Mouse (Mus musculus) MEL (cell line): ENCODE data around the gene Zbtb49. TPM values are rescaled to one million over a fixed set of nuclear protein-coding genes. Genes with fewer than 3 reads are reported as not detected.

Source experiments
- DNase-seq: peaks from one replicate; pipeline ENCODE4 v3.0.0; 2011; ENCODE audit warnings: low read depth, low spot score
- H3K27ac ChIP-seq: 2 replicates; pipeline ENCODE4 v1.5.1; 2012; ENCODE audit warnings: low read depth, mild to moderate bottlenecking, control low read depth, low read length, moderate library complexity; ENCODE audit not compliant: control insufficient read depth
- H3K27me3 ChIP-seq, 2 experiments: fragments of 150-350 bp in 1 of 2; sonication (generic) in 1 of 2; 2 replicates each; pipeline ENCODE4 v1.6.1; 2012; ENCODE audit warnings: low read length in 2 of 2, mild to moderate bottlenecking in 2 of 2, improper control_type of control experiment in 1 of 2, moderate library complexity in 1 of 2; ENCODE audit not compliant: insufficient read depth in 2 of 2, control insufficient read depth in 1 of 2
- H3K36me3 ChIP-seq, 2 experiments: 2 replicates each; pipeline ENCODE4 v1.6.1; 2012 to 2014; ENCODE audit warnings: low read length in 2 of 2, improper control_type of control experiment in 1 of 2, inconsistent platforms in 1 of 2, mild to moderate bottlenecking in 1 of 2; ENCODE audit not compliant: insufficient read depth in 2 of 2, control insufficient read depth in 1 of 2
- H3K4me1 ChIP-seq, 2 experiments: fragments of 150-350 bp in 1 of 2; sonication (generic) in 1 of 2; 2 replicates each; pipeline ENCODE4 v1.6.1; 2012; ENCODE audit warnings: low read length in 2 of 2, improper control_type of control experiment in 1 of 2, mild to moderate bottlenecking in 1 of 2; ENCODE audit not compliant: insufficient read depth in 2 of 2, control insufficient read depth in 1 of 2
- H3K4me3 ChIP-seq, 2 experiments: fragments of 150-350 bp in 1 of 2; sonication (generic) in 1 of 2; 2 replicates each; pipeline ENCODE4 v1.5.1; 2012; ENCODE audit warnings: low read depth in 2 of 2, low read length in 2 of 2, mild to moderate bottlenecking in 2 of 2, moderate library complexity in 2 of 2, control low read depth in 1 of 2, improper control_type of control experiment in 1 of 2; ENCODE audit not compliant: control insufficient read depth in 1 of 2, insufficient read depth in 1 of 2
- H3K79me2 ChIP-seq: 2 replicates; pipeline ENCODE4 v1.6.1; 2012; ENCODE audit warnings: mild to moderate bottlenecking, low read length, moderate library complexity; ENCODE audit not compliant: control insufficient read depth, poor library complexity, insufficient read depth
- H3K9ac ChIP-seq: 2 replicates; pipeline ENCODE4 v1.6.1; 2012; ENCODE audit warnings: low read depth, mild to moderate bottlenecking, control low read depth, low read length, moderate library complexity; ENCODE audit not compliant: control insufficient read depth, poor library complexity, severe bottlenecking
- H3K9me3 ChIP-seq: fragments of 150-350 bp; sonication (generic); replicated peaks from 2 replicates; pipeline ENCODE4 v1.6.1; 2012; ENCODE audit warnings: mild to moderate bottlenecking, low read length, improper control_type of control experiment, moderate library complexity; ENCODE audit not compliant: insufficient read depth
- BHLHE40 ChIP-seq: IDR thresholded peaks from 2 replicates; pipeline ENCODE4 v1.6.1; 2012; ENCODE audit warnings: low read depth, mild to moderate bottlenecking, inconsistent platforms, low read length, improper control_type of control experiment, borderline replicate concordance
- CHD2 ChIP-seq: IDR thresholded peaks from 2 replicates; pipeline ENCODE4 v1.6.1; 2011; ENCODE audit warnings: low read length, improper control_type of control experiment
- CTCF ChIP-seq, 3 experiments: IDR thresholded peaks in 2 of 3; conservative IDR thresholded peaks in 1 of 3; 2 replicates each; pipeline ENCODE4 v1.5.1; 2011 to 2012; ENCODE audit warnings: low read length in 3 of 3, low read depth in 2 of 3, mild to moderate bottlenecking in 2 of 3, improper control_type of control experiment in 1 of 3, inconsistent platforms in 1 of 3, mixed read lengths in 1 of 3, moderate library complexity in 1 of 3; ENCODE audit not compliant: control insufficient read depth in 1 of 3, insufficient read depth in 1 of 3, poor library complexity in 1 of 3, severe bottlenecking in 1 of 3
- E2F4 ChIP-seq: IDR thresholded peaks from 2 replicates; pipeline ENCODE4 v1.6.1; 2011; ENCODE audit warnings: low read depth, low read length, improper control_type of control experiment, borderline replicate concordance
- ELF1 ChIP-seq: IDR thresholded peaks from 2 replicates; pipeline ENCODE4 v1.6.1; 2014; ENCODE audit warnings: low read depth, mild to moderate bottlenecking, inconsistent platforms, low read length, improper control_type of control experiment, moderate library complexity
- EP300 ChIP-seq, 2 experiments: IDR thresholded peaks; 2 replicates each; pipeline ENCODE4 v1.6.1; 2011; ENCODE audit warnings: improper control_type of control experiment in 2 of 2, low read length in 2 of 2, low read depth in 1 of 2, mild to moderate bottlenecking in 1 of 2
- ETS1 ChIP-seq: IDR thresholded peaks from 2 replicates; pipeline ENCODE4 v1.6.1; 2012; ENCODE audit warnings: low read depth, mild to moderate bottlenecking, inconsistent platforms, low read length, improper control_type of control experiment, moderate library complexity
- GABPA ChIP-seq: IDR thresholded peaks from 2 replicates; pipeline ENCODE4 v1.6.1; 2012; ENCODE audit warnings: low read depth, mild to moderate bottlenecking, inconsistent platforms, low read length, improper control_type of control experiment, moderate library complexity
- HCFC1 ChIP-seq: IDR thresholded peaks from 2 replicates; pipeline ENCODE4 v1.6.1; 2012; ENCODE audit warnings: low read depth, mild to moderate bottlenecking, inconsistent platforms, low read length, improper control_type of control experiment, moderate library complexity
- MAFK ChIP-seq: IDR thresholded peaks from 2 replicates; pipeline ENCODE4 v1.6.1; 2011; ENCODE audit warnings: low read depth, mild to moderate bottlenecking, low read length, improper control_type of control experiment, borderline replicate concordance
- MAX ChIP-seq: IDR thresholded peaks from 2 replicates; pipeline ENCODE4 v1.6.1; 2011; ENCODE audit warnings: low read length, improper control_type of control experiment
- MAZ ChIP-seq: IDR thresholded peaks from 2 replicates; pipeline ENCODE4 v1.6.1; 2012; ENCODE audit warnings: low read depth, mild to moderate bottlenecking, inconsistent platforms, low read length, improper control_type of control experiment
- MXI1 ChIP-seq: IDR thresholded peaks from 2 replicates; pipeline ENCODE4 v1.6.1; 2011; ENCODE audit warnings: mild to moderate bottlenecking, low read depth, low read length, improper control_type of control experiment
- MYB ChIP-seq: IDR thresholded peaks from 2 replicates; pipeline ENCODE4 v1.6.1; 2011; ENCODE audit warnings: mild to moderate bottlenecking, low read depth, low read length, improper control_type of control experiment
- NELFE ChIP-seq: IDR thresholded peaks from 2 replicates; pipeline ENCODE4 v1.6.1; 2011; ENCODE audit warnings: low read depth, low read length, improper control_type of control experiment
- POLR2A ChIP-seq, 2 experiments: IDR thresholded peaks; 2 replicates each; pipeline ENCODE4 v1.6.1; 2011 to 2012; ENCODE audit warnings: low read length in 2 of 2, mild to moderate bottlenecking in 2 of 2, control low read depth in 1 of 2, improper control_type of control experiment in 1 of 2, low read depth in 1 of 2, moderate library complexity in 1 of 2; ENCODE audit not compliant: control insufficient read depth in 1 of 2, insufficient read depth in 1 of 2, poor library complexity in 1 of 2
- POLR2AphosphoS5 ChIP-seq: IDR thresholded peaks from 2 replicates; pipeline ENCODE4 v1.6.1; 2012; ENCODE audit warnings: low read depth, borderline replicate concordance, mild to moderate bottlenecking, inconsistent platforms, low read length, moderate library complexity, mixed read lengths
- RAD21 ChIP-seq: IDR thresholded peaks from 2 replicates; pipeline ENCODE4 v1.6.1; 2011; ENCODE audit warnings: mild to moderate bottlenecking, low read depth, low read length, improper control_type of control experiment
- RCOR1 ChIP-seq: IDR thresholded peaks from 2 replicates; pipeline ENCODE4 v1.6.1; 2012; ENCODE audit warnings: low read depth, mild to moderate bottlenecking, inconsistent platforms, low read length, improper control_type of control experiment
- SMC3 ChIP-seq: IDR thresholded peaks from 2 replicates; pipeline ENCODE4 v1.6.1; 2011; ENCODE audit warnings: low read depth, low read length, improper control_type of control experiment
- TAL1 ChIP-seq: IDR thresholded peaks from 2 replicates; pipeline ENCODE4 v1.6.1; 2012; ENCODE audit warnings: mild to moderate bottlenecking, inconsistent platforms, low read length, moderate library complexity, mixed read lengths
- TBP ChIP-seq: IDR thresholded peaks from 2 replicates; pipeline ENCODE4 v1.8.0; 2011; ENCODE audit warnings: low read depth, low read length, improper control_type of control experiment
- TCF12 ChIP-seq: IDR thresholded peaks from 2 replicates; pipeline ENCODE4 v1.6.1; 2014; ENCODE audit warnings: low read depth, mild to moderate bottlenecking, inconsistent platforms, low read length, improper control_type of control experiment, moderate library complexity
- ZC3H11A ChIP-seq: IDR thresholded peaks from 2 replicates; pipeline ENCODE4 v1.6.1; 2012; ENCODE audit warnings: low read depth, mild to moderate bottlenecking, inconsistent platforms, low read length, improper control_type of control experiment
- ZNF384 ChIP-seq: IDR thresholded peaks from 2 replicates; pipeline ENCODE4 v1.6.1; 2012; ENCODE audit warnings: low read depth, mild to moderate bottlenecking, inconsistent platforms, low read length, improper control_type of control experiment
- polyA plus RNA-seq, 2 experiments: library from polyadenylated mRNA; stranded (reverse) in 1 of 2; unstranded in 1 of 2; fragments of >175 nt in 1 of 2; fragments of >200 nt in 1 of 2; gene quantifications; 2 replicates each; pipeline versions ENCODE4 v1.2.1 to v1.2.4; 2012; ENCODE audit warnings: low replicate concordance in 2 of 2, low read depth in 1 of 2; ENCODE audit not compliant: insufficient read length in 2 of 2, insufficient read depth in 1 of 2, missing spikeins in 1 of 2
- total RNA-seq: library from RNA; depleted of rRNA; stranded (reverse); fragments of 300-350 nt; gene quantifications from 2 replicates; pipeline ENCODE4 v1.2.3, GENCODE M21; 2012

The Zbtb49 gene
- total and polyA plus RNA-seq, 3 experiments = 16.8 to 17.5 TPM; not detected in 1

DNA sequence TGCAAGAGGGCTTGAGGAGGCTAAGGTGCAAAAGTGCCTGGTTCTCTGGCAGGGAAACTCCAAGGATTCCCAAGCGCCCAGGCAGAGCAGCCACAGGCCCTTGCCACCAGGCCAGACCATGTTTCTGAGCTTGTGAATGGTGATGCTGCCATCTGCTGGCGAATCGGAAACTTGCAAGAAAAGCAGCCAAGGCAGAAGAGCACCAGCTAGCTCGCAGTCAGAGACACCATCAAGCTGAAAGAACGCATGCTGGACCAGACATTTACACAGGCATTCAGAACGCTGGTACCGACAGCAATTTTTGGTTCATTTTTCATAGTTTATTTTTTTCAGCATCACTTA, 22.8 kb downstream of the Zbtb49 start:
- no peaks in the 10 kb centered on the region for H3K79me2 ChIP-seq
- H3K4me3 ChIP-seq = no peak overlapping the region
- peak; percentile 70 for TF ChIP-seq ZC3H11A
- peak; percentile 84 for TF ChIP-seq SMC3
- TF ChIP-seq ZNF384 = no peak
- peak; percentile 93 for TF ChIP-seq RAD21
- peak; percentile 92 to 96 (median 95) for TF ChIP-seq CTCF (IDR thresholded peaks at IDR 0.05 in 2 of 3, conservative IDR thresholded peaks at IDR 0.05 in 1 of 3; ENCODE audit: control insufficient read depth in 1 of 3, insufficient read depth in 1 of 3, low read depth in 2 of 3, low read length in 3 of 3, poor library complexity in 1 of 3, severe bottlenecking in 1 of 3)
- DNase-seq = peak; percentile 87
- H3K27me3 ChIP-seq = no peaks in the 10 kb centered on the region
- no peaks in the 10 kb centered on the region for H3K9me3 ChIP-seq
- no peaks in the 10 kb centered on the region for H3K36me3 ChIP-seq
- no peaks in the 10 kb centered on the region for H3K4me1 ChIP-seq
- no peak overlapping the region for H3K9ac ChIP-seq
- no peak overlapping the region for H3K27ac ChIP-seq

DNA sequence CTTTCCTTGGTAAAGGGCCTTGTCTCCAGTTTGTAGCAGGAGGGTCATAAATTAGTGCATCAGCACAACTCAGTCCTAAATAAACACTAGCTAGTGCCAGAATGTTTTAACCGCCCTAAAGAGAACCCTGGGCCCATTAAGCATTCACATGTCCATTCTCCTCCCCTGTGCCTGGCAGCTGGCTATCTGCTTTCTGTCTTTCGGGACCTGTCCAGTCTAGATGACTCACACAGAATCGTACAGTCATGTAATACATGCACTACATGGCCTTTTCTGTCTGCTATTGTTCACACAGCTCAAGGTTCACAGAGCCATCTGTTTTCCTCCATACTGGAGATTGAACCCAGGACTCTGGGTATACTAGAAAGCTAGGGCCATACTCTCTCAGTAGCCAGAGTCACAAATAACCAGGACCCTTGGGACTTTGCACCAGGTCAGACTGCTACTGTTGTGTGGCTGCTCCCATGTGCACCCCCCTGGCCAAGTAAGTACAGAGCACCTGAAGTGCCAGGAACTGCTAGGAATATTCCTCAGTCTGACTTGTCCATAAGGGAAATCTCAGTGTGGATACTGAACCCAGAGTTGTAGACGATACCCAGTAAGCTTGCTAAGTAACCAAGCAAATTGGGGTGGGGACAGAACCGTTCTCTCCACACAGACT, 23.3 kb downstream of the Zbtb49 start:
- H3K79me2 ChIP-seq = no peaks in the 10 kb centered on the region
- TF ChIP-seq GABPA (no peak), MXI1 (no peak), MAZ (no peak), RCOR1 (no peak), MYB (no peak), BHLHE40 (no peak), NELFE (no peak), TCF12 (no peak), SMC3 (no peak), ZC3H11A (no peak)
- H3K9ac ChIP-seq = no peak overlapping the region
- DNase-seq = no peak
- H3K27ac ChIP-seq = no peak overlapping the region
- no peaks in the 10 kb centered on the region for H3K9me3 ChIP-seq
- H3K36me3 ChIP-seq = no peaks in the 10 kb centered on the region
- no peak overlapping the region for H3K4me3 ChIP-seq
- no peaks in the 10 kb centered on the region for H3K4me1 ChIP-seq
- no peaks in the 10 kb centered on the region for H3K27me3 ChIP-seq

DNA sequence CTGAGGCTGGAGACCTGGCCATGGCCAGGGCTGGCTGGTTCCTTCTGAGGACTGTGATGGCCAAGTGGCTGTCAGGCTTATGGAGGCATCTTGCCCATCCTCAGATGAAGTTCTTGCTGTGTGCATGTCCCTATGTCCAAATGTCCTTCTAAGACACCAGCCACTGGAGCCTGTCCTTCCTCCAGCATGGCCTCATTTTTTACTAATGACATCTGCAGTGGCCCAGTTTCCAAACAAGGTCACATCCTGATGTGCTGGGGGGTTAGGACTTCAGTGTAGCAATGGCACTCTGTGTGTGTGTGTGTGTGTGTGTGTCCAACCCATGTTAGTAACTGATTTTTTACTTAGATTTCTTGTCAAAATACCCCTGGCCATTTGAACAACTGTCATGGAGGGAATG, 24.3 kb downstream of the Zbtb49 start:
- H3K79me2 ChIP-seq = no peaks in the 10 kb centered on the region
- H3K27ac ChIP-seq = no peak overlapping the region
- H3K9ac ChIP-seq = no peak overlapping the region
- H3K27me3 ChIP-seq = no peaks in the 10 kb centered on the region
- no peaks in the 10 kb centered on the region for H3K9me3 ChIP-seq
- no peak overlapping the region for H3K4me3 ChIP-seq
- TF ChIP-seq ZNF384 = no peak
- no peak for TF ChIP-seq MAFK
- TF ChIP-seq MXI1 = no peak
- TF ChIP-seq TBP = no peak
- TF ChIP-seq POLR2A (IDR thresholded peaks at IDR 0.05; ENCODE audit: control insufficient read depth in 1 of 2, insufficient read depth in 1 of 2, low read depth in 1 of 2, low read length in 2 of 2, poor library complexity in 1 of 2) = no peak
- TF ChIP-seq SMC3 = no peak
- no peak for TF ChIP-seq HCFC1
- no peak for TF ChIP-seq CTCF (IDR thresholded peaks at IDR 0.05 in 2 of 3, conservative IDR thresholded peaks at IDR 0.05 in 1 of 3; ENCODE audit: control insufficient read depth in 1 of 3, insufficient read depth in 1 of 3, low read depth in 2 of 3, low read length in 3 of 3, poor library complexity in 1 of 3, severe bottlenecking in 1 of 3)
- TF ChIP-seq ZC3H11A = no peak
- no peak for TF ChIP-seq GABPA
- no peak for TF ChIP-seq ETS1
- no peak for TF ChIP-seq MAX
- no peak for TF ChIP-seq ELF1
- no peak for TF ChIP-seq CHD2
- TF ChIP-seq TAL1 = no peak
- no peak for TF ChIP-seq POLR2AphosphoS5
- no peak for TF ChIP-seq TCF12
- TF ChIP-seq EP300 (IDR thresholded peaks at IDR 0.05; ENCODE audit: low read depth in 1 of 2, low read length in 2 of 2) = no peak
- TF ChIP-seq E2F4 = no peak
- no peak for TF ChIP-seq NELFE
- no peaks in the 10 kb centered on the region for H3K36me3 ChIP-seq
- no peaks in the 10 kb centered on the region for H3K4me1 ChIP-seq
- DNase-seq = no peak
